Mouse (Mus musculus) liver, adult 2 months (tissue): ENCODE measurements around the gene Sh3bgr.

Experiments used
- CTCF ChIP-seq: fragments of 200-500 bp; IDR thresholded peaks from 2 replicates; pipeline ENCODE4 v1.5.1; 2011; ENCODE audit warnings: low read depth, low read length, control low read depth
- POLR2A ChIP-seq: fragments of 200-500 bp; IDR thresholded peaks from 2 replicates; pipeline ENCODE4 v1.6.1; 2011; ENCODE audit warnings: low read length, control low read depth; ENCODE audit not compliant: insufficient read depth; ENCODE audit errors: extremely low read depth

GRCm38 (mm10) chr16:96161336-96161735 is 38.9 kb upstream of the Sh3bgr start:
- no peak for TF ChIP-seq CTCF
- TF ChIP-seq POLR2A, result no peak
